Mouse (Mus musculus) spleen, adult 2 months (tissue): Measurements from ENCODE around the gene Dnah8.

Experiments used
- CTCF ChIP-seq: fragments of 200-500 bp; IDR thresholded peaks from 2 replicates; pipeline ENCODE4 v1.5.1; 2011; ENCODE audit warnings: mild to moderate bottlenecking, inconsistent platforms; ENCODE audit not compliant: insufficient read depth, insufficient read length, insufficient replicate concordance; ENCODE audit errors: extremely low read depth
- POLR2A ChIP-seq: fragments of 200-500 bp; IDR thresholded peaks from 2 replicates; pipeline ENCODE4 v1.6.1; 2011; ENCODE audit warnings: low read depth, low read length, inconsistent platforms

DNA sequence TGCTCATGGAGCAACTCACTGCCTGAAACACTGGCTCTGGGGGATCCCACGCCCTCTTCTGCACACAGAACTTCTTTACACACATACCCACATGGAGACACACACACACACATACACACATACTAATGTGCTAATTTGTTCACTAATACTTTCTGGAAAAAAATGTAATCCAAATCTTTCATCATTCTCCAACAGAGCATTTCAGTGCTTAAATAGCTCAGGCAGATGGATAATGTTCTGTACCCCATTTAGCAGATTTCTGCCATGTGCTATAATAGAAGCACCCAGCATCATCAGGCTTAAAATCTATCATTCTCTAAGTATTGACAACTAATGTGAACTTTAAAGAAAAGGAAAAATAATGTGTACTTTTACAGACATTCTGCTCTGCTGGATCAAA lies 43.4 kb upstream of the Dnah8 start:
- no peak for TF ChIP-seq CTCF
- TF ChIP-seq POLR2A, result no peak
